Comparison of ENCODE assay signal across 8 mouse cellular contexts in the genomic region with DNA sequence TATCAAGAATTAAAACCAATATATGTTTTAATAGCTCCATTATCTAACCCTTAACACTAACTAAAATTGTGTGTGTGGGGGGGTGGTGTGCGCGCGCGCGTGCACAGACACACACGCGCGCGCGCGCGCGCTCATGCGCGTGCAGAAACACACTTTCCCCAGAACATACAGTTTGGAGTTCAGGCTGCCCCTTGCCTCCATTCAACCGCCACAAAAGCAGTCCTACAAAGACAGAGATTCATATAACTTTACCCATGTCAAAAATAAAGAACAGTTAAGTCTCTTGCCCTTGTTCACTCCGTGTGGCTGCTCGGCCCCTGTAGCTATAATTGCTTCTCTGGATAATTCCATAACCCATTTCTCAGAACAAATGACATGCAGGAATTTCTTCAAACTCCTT. TPM values are rescaled to one million over a fixed set of nuclear protein-coding genes. Genes with fewer than 3 reads are reported as not detected.
A peak's percentile ranks its signal among the peaks of the same experiment; 100 is the strongest.
DNase-seq lines count a peak whose midpoint lies in the region; ATAC-seq and TF ChIP-seq lines count a peak whose summit lies in the region.

No protein-coding gene starts in this region.

- 20% methylated on average over 18 of the region's 18 CpGs for WGBS in forebrain, embryonic 13.5 days
- WGBS in midbrain, embryonic 12.5 days = 37% methylated on average over 18 of the region's 18 CpGs

- H3K9ac ChIP-seq in forebrain, embryonic 13.5 days = peak overlapping the region; percentile 58; the same call in 1 of the 2 replicates
- H3K9ac ChIP-seq in midbrain, embryonic 12.5 days (replicated peaks) = 0 out of 2 replicates have a peak overlapping the region, but pooled peaks have one; percentile 35

- no peak for DNase-seq in frontal cortex, postnatal 10 days (ENCODE audit: low spot score in 2 of 2)
- DNase-seq in kidney, postnatal 10 days = peak; percentile 17
- DNase-seq in MN1 (ENCODE audit: low spot score) = no peak
- DNase-seq in layer of hippocampus, adult 8-10 months (ENCODE audit: low spot score in 2 of 2) = no peak

- H3K36me3 ChIP-seq in E14TG2a.4 (ENCODE audit: insufficient read depth, low read length) = no peaks in the 10 kb centered on the region
- H3K36me3 ChIP-seq in forebrain, embryonic 13.5 days (ENCODE audit: poor library complexity, severe bottlenecking) = no peaks in the 10 kb centered on the region
- H3K36me3 ChIP-seq in midbrain, embryonic 12.5 days = no peaks in the 10 kb centered on the region

- no peak for TF ChIP-seq CTCF in E14TG2a.4 (conservative IDR thresholded peaks at IDR 0.05; ENCODE audit: low read length)

- H3K4me1 ChIP-seq in E14TG2a.4 (replicated peaks; ENCODE audit: low read depth, low read length) = no peaks in the 10 kb centered on the region
- H3K4me1 ChIP-seq in forebrain, embryonic 13.5 days = no peaks in the 10 kb centered on the region
- no peaks in the 10 kb centered on the region for H3K4me1 ChIP-seq in midbrain, embryonic 12.5 days

- H3K4me3 ChIP-seq in E14TG2a.4 (replicated peaks; ENCODE audit: low read length) = peak overlapping the region; percentile 77
- peak overlapping the region; percentile 50 for H3K4me3 ChIP-seq in forebrain, embryonic 13.5 days
- peak overlapping the region; percentile 47 for H3K4me3 ChIP-seq in midbrain, embryonic 12.5 days

- no peaks in the 10 kb centered on the region for H3K9me3 ChIP-seq in E14TG2a.4 (ENCODE audit: low read length)
- no peaks in the 10 kb centered on the region for H3K9me3 ChIP-seq in forebrain, embryonic 13.5 days (replicated peaks)
- H3K9me3 ChIP-seq in midbrain, embryonic 12.5 days = no peaks in the 10 kb centered on the region

- H3K27ac ChIP-seq in forebrain, embryonic 13.5 days = no peak overlapping the region
- no peak overlapping the region for H3K27ac ChIP-seq in midbrain, embryonic 12.5 days (replicated peaks)

- no peaks in the 10 kb centered on the region for H3K27me3 ChIP-seq in E14TG2a.4 (ENCODE audit: insufficient read depth, low read length)
- no peaks in the 10 kb centered on the region for H3K27me3 ChIP-seq in forebrain, embryonic 13.5 days
- H3K27me3 ChIP-seq in midbrain, embryonic 12.5 days = 0 out of 2 replicates have a peak, but pooled peaks cover 4% of the 10 kb centered on the region

- peak; percentile 36; the same call in 1 of the 2 replicates for ATAC-seq in frontal cortex, adult (ENCODE audit: low TSS enrichment)
- peak; percentile 20; the same call in 1 of the 2 replicates for ATAC-seq in forebrain, embryonic 13.5 days
- no peak for ATAC-seq in midbrain, embryonic 12.5 days (ENCODE audit: low FRiP score, low read depth)

- peak overlapping the region; percentile 68 for H3K4me2 ChIP-seq in forebrain, embryonic 13.5 days
- peak overlapping the region; percentile 55 for H3K4me2 ChIP-seq in midbrain, embryonic 12.5 days (replicated peaks)

RNA-seq across cellular contexts. Expression of a gene that starts 0.7 kb away (rescaled TPM):
- polyA plus RNA-seq in forebrain, embryonic 13.5 days (2015; fragmentation: Nextera tagmentation; extraction: Ambion mirVana) = 86.9 and 102 TPM in 2 replicates
- 155 and 199 TPM in 2 replicates for polyA plus RNA-seq in midbrain, embryonic 12.5 days (2016; fragmentation: Nextera tagmentation; extraction: Ambion mirVana)
- total RNA-seq in layer of hippocampus, adult 8-10 months (2022) = 10 to 100 TPM; 32.8 to 38.9 (median 35.3) TPM
